Mouse (Mus musculus) heart, postnatal 25 days (tissue): ENCODE data around the gene Ercc8. TPM values are rescaled to one million over a fixed set of nuclear protein-coding genes. Genes with fewer than 3 reads are reported as not detected.

ENCODE experiments used
- DNase-seq: peaks from one replicate; pipeline ENCODE4 v3.0.0; 2022; ENCODE audit warnings: low spot score
- intact Hi-C: fragments of 180-260 bp; cut with DNase I; formaldehyde crosslinking; loops from one replicate; pipeline ENCODE4 v1.15.1; 2025
- total RNA-seq, 2 experiments: library from RNA; stranded (reverse); gene quantifications; 2 replicates each; pipeline ENCODE4 v1.2.3; 2021

The Ercc8 gene
- total RNA-seq, 2 experiments from 2014 or later: 6.3 to 7.2 TPM

GRCm38 (mm10) chr13:108212397-108213018 lies 54.0 kb downstream of the Ercc8 start:
- intact Hi-C loops: loop anchor here (5.0 kb wide), 1 partner anchor 105 kb away; the partner anchor contains the start of gene Depdc1b
- no peak for DNase-seq

GRCm38 (mm10) chr13:108214081-108214484 lies 55.6 kb downstream of the Ercc8 start, which contains the start of gene Elovl7:
Gene Elovl7, plus strand, starts transcription at chr13:108214404.
- intact Hi-C loops: loop anchor here (5.0 kb wide), 1 partner anchor 103 kb away; the partner anchor contains the start of gene Depdc1b
- DNase-seq: peak; percentile 21

- intact Hi-C loops: loop anchor here (5.0 kb wide), 1 partner anchor 103 kb away; the partner anchor contains the start of gene Depdc1b
- DNase-seq: no peak
These were observed 56.1 kb downstream of the Ercc8 start for GRCm38 (mm10) chr13:108214485-108215107.

GRCm38 (mm10) chr13:108215231-108215780 lies 56.8 kb downstream of the Ercc8 start:
- no peak for DNase-seq
- intact Hi-C loops: no loop called here

GRCm38 (mm10) chr13:108219773-108220172 lies 61.2 kb downstream of the Ercc8 start:
- intact Hi-C loops: no loop called here
- DNase-seq: no peak

- no peak for DNase-seq
- intact Hi-C loops: no loop called here
These were observed 70.7 kb downstream of the Ercc8 start for GRCm38 (mm10) chr13:108229191-108229590.

GRCm38 (mm10) chr13:108229634-108230330 lies 71.3 kb downstream of the Ercc8 start:
- intact Hi-C loops: no loop called here
- no peak for DNase-seq

GRCm38 (mm10) chr13:108240012-108240411 lies 81.5 kb downstream of the Ercc8 start:
- DNase-seq: no peak
- intact Hi-C loops: no loop called here

GRCm38 (mm10) chr13:108241715-108242114 lies 83.2 kb downstream of the Ercc8 start:
- intact Hi-C loops: no loop called here
- no peak for DNase-seq

Other genes with a start within 250 kb of the Ercc8 start
- gene Smim15, start 114.3 kb upstream of the Ercc8 start, total RNA-seq: 10 to 100 TPM; 22.9 to 24.8 TPM
- 10 to 100 TPM; 23.5 to 26.1 TPM for gene Ndufaf2, start 108 bp upstream of the Ercc8 start, total RNA-seq
- under 1 TPM; 0.34 to 0.47 TPM for gene Elovl7, start 55.7 kb downstream of the Ercc8 start, total RNA-seq
- gene Depdc1b, start 157.6 kb downstream of the Ercc8 start, total RNA-seq: under 1 TPM; 0.31 to 0.64 TPM